Mouse (Mus musculus) kidney, adult 2 months (tissue): ENCODE data around the gene Rnf114. TPM values are rescaled to one million over a fixed set of nuclear protein-coding genes. Genes with fewer than 3 reads are reported as not detected.
A peak's percentile ranks its signal among the peaks of the same experiment; 100 is the strongest.

Source experiments
- DNase-seq: peaks from one replicate; pipeline ENCODE4 v3.0.0; 2021
- H3K27ac ChIP-seq: fragments of 200-500 bp; 2 replicates; pipeline ENCODE4 v1.5.1; 2012; ENCODE audit warnings: low read depth, low read length, control low read depth, inconsistent platforms; ENCODE audit not compliant: insufficient read depth
- H3K27me3 ChIP-seq: fragments of 200-500 bp; replicated peaks from 2 replicates; pipeline ENCODE4 v1.6.1; 2012; ENCODE audit warnings: mild to moderate bottlenecking, moderate library complexity, low read length, inconsistent platforms; ENCODE audit not compliant: control insufficient read depth, insufficient read depth
- H3K36me3 ChIP-seq: fragments of 200-500 bp; 2 replicates; pipeline ENCODE4 v1.6.1; 2012; ENCODE audit warnings: mild to moderate bottlenecking, moderate library complexity, low read length, inconsistent platforms; ENCODE audit not compliant: control insufficient read depth, insufficient read depth
- H3K4me1 ChIP-seq: fragments of 200-500 bp; 2 replicates; pipeline ENCODE4 v1.6.1; 2011; ENCODE audit warnings: low read length; ENCODE audit not compliant: control insufficient read depth, insufficient read depth
- H3K4me3 ChIP-seq: fragments of 200-500 bp; 2 replicates; pipeline ENCODE4 v1.5.1; 2011; ENCODE audit warnings: mild to moderate bottlenecking, low read depth, low read length, control low read depth; ENCODE audit not compliant: insufficient read depth
- CTCF ChIP-seq: fragments of 200-500 bp; conservative IDR thresholded peaks from 2 replicates; pipeline ENCODE4 v1.5.1; 2011; ENCODE audit warnings: low read depth, mild to moderate bottlenecking, control low read depth, low read length, moderate library complexity, mixed read lengths; ENCODE audit not compliant: insufficient read depth, insufficient read length
- POLR2A ChIP-seq: fragments of 200-500 bp; IDR thresholded peaks from one replicate; pipeline ENCODE4 v1.6.1; 2011; ENCODE audit warnings: low read depth, low read length, control low read depth
- WGBS: fragments of 180-500 bp; shearing (Covaris S2); methylation state at CpG from one replicate; pipeline ENCODE4 v1.1.7; 2018; 5-methylcytosine and 5-hydroxymethylcytosine counted together
- polyA plus RNA-seq: library from polyadenylated mRNA; depleted of rRNA; stranded (reverse); fragments of >200 nt; gene quantifications from 2 replicates; pipeline ENCODE4 v1.2.3, GENCODE M21; 2012

Gene Rnf114
- polyA plus RNA-seq, 1 experiment = 98.2 TPM

- Histone ChIP-seq H3K27me3 (no peaks in the 10 kb centered on the region), H3K27ac (peak overlapping the region; percentile 81), H3K4me3 (no peak overlapping the region), H3K4me1 (peaks cover 14% of the 10 kb centered on the region; the same call in 1 of the 2 replicates), H3K36me3 (no peaks in the 10 kb centered on the region)
- TF ChIP-seq POLR2A (no peak), CTCF (no peak)
- peak; percentile 45 for DNase-seq
- 39% methylated on average over 3 of the region's 3 CpGs for WGBS
These were observed 12.7 kb downstream of the Rnf114 start for GRCm38 (mm10) chr2:167505127-167505526.

GRCm38 (mm10) chr2:167506546-167507260 is 14.3 kb downstream of the Rnf114 start:
- WGBS = 89% methylated on average over 10 of the region's 10 CpGs
- Histone ChIP-seq H3K4me1 (peaks cover 11% of the 10 kb centered on the region; the same call in 1 of the 2 replicates), H3K27ac (no peak overlapping the region), H3K4me3 (no peak overlapping the region), H3K27me3 (no peaks in the 10 kb centered on the region), H3K36me3 (peaks cover 3% of the 10 kb centered on the region; the same call in 1 of the 2 replicates)
- TF ChIP-seq CTCF = no peak
- TF ChIP-seq POLR2A = no peak
- DNase-seq = no peak

DNA sequence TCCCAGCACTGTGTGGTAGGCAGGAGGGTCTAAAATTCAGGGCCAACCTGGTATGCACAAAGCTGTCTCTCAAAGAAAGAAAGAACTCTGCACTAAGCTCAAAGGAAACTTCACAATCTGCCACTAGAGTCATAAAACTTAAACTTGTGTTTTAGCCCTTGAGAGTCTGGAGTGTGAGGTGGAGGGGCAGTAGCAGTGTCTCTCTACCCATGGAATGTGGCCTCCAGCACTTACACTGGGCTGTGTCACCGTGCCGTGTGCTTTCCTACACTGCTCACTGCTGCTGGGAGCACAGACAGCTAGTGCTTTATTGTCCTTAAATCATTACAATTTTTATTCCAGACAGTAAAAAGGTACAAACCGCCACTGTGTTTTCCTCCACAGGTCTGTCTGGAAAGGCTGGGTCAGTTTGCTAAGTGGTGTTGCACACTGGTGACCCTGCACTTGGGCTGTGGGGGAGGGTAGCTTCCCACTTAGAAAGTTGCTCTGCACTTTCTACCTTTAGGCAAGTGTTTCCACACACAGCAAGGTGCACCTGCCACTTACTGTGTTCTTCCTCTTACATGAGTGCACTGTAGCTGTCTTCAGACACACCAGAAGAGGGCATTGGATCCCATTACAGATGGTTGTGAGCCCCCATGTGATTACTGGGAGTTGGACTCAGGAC is 15.4 kb downstream of the Rnf114 start:
- no peak overlapping the region for H3K4me3 ChIP-seq
- DNase-seq = no peak
- H3K27me3 ChIP-seq = no peaks in the 10 kb centered on the region
- H3K4me1 ChIP-seq = peaks cover 11% of the 10 kb centered on the region; the same call in 1 of the 2 replicates
- H3K36me3 ChIP-seq = peaks cover 3% of the 10 kb centered on the region; the same call in 1 of the 2 replicates
- 48% methylated on average over 3 of the region's 3 CpGs for WGBS
- no peak for TF ChIP-seq POLR2A
- H3K27ac ChIP-seq = no peak overlapping the region

DNA sequence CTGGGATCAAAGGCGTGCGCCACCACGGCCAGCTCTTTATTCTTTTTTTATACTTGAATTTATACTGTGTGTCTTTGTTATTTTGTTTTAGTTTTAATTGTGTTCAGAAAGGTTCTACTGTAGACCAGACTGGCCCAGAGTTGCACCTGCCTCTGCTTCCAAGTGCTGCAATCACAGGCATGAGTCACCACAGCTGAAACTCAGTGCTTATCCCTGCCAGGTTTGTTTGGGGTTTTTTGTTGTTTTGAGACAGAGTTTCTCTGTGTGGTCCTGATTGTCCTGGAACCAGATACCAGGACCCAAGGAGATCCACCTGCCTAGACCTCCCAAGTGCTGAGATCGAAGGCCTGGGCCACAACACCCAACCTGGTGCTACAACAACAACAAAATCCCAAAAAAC is 16.1 kb downstream of the Rnf114 start:
- Histone ChIP-seq H3K27me3 (no peaks in the 10 kb centered on the region), H3K27ac (no peak overlapping the region), H3K4me3 (no peak overlapping the region), H3K36me3 (peaks cover 3% of the 10 kb centered on the region; the same call in 1 of the 2 replicates), H3K4me1 (peaks cover 11% of the 10 kb centered on the region; the same call in 1 of the 2 replicates)
- 93% methylated on average over 4 of the region's 4 CpGs for WGBS
- TF ChIP-seq POLR2A = no peak
- TF ChIP-seq CTCF = no peak
- DNase-seq = no peak

GRCm38 (mm10) chr2:167510485-167510884 is 18.0 kb downstream of the Rnf114 start:
- H3K27ac ChIP-seq = no peak overlapping the region
- peaks cover 4% of the 10 kb centered on the region; the same call in 1 of the 2 replicates for H3K4me1 ChIP-seq
- TF ChIP-seq CTCF = no peak
- no peak for TF ChIP-seq POLR2A
- no peak overlapping the region for H3K4me3 ChIP-seq
- H3K27me3 ChIP-seq = no peaks in the 10 kb centered on the region
- 69% methylated on average over 3 of the region's 3 CpGs for WGBS
- peaks cover 7% of the 10 kb centered on the region; the same call in 1 of the 2 replicates for H3K36me3 ChIP-seq
- no peak for DNase-seq

- TF ChIP-seq POLR2A (no peak), CTCF (no peak)
- peaks cover 7% of the 10 kb centered on the region; the same call in 1 of the 2 replicates for H3K36me3 ChIP-seq
- H3K4me3 ChIP-seq = no peak overlapping the region
- H3K27me3 ChIP-seq = no peaks in the 10 kb centered on the region
- H3K27ac ChIP-seq = no peak overlapping the region
- no peaks in the 10 kb centered on the region for H3K4me1 ChIP-seq
- WGBS = 92% methylated on average over 9 of the region's 9 CpGs
- no peak for DNase-seq
These were observed 19.9 kb downstream of the Rnf114 start for GRCm38 (mm10) chr2:167512365-167512764.

GRCm38 (mm10) chr2:167512970-167513369 is 20.5 kb downstream of the Rnf114 start:
- Histone ChIP-seq H3K4me3 (no peak overlapping the region), H3K36me3 (peaks cover 7% of the 10 kb centered on the region; the same call in 1 of the 2 replicates), H3K27me3 (no peaks in the 10 kb centered on the region), H3K27ac (no peak overlapping the region), H3K4me1 (no peaks in the 10 kb centered on the region)
- DNase-seq = no peak
- TF ChIP-seq POLR2A = no peak
- peak; percentile 35 for TF ChIP-seq CTCF
- 88% methylated on average over 5 of the region's 5 CpGs for WGBS
